Mouse (Mus musculus) midbrain, embryonic 10.5 days (tissue): ENCODE results near the gene Tmem121. TPM values are rescaled to one million over a fixed set of nuclear protein-coding genes. Genes with fewer than 3 reads are reported as not detected.

ENCODE experiments used
- DNase-seq: peaks from one replicate; pipeline ENCODE4 v3.0.0-alpha.2; 2017; ENCODE audit warnings: low spot score
- H3K27ac ChIP-seq: fragments of 300-500 bp; sonication (generic); replicated peaks from 2 replicates; pipeline ENCODE4 v1.5.1; 2016; ENCODE audit warnings: mild to moderate bottlenecking
- H3K27me3 ChIP-seq: fragments of 300-500 bp; sonication (generic); 2 replicates; pipeline ENCODE4 v1.6.1; 2016; ENCODE audit warnings: low read depth, mild to moderate bottlenecking; ENCODE audit not compliant: poor library complexity, severe bottlenecking
- H3K36me3 ChIP-seq: fragments of 300-500 bp; sonication (generic); 2 replicates; pipeline ENCODE4 v1.6.1; 2016; ENCODE audit warnings: mild to moderate bottlenecking, moderate library complexity
- H3K4me1 ChIP-seq: fragments of 300-500 bp; sonication (generic); 2 replicates; pipeline ENCODE4 v1.6.1; 2016
- H3K4me3 ChIP-seq: fragments of 300-500 bp; sonication (generic); 2 replicates; pipeline ENCODE4 v1.5.1; 2016; ENCODE audit warnings: mild to moderate bottlenecking, moderate library complexity
- H3K9me3 ChIP-seq: fragments of 300-500 bp; sonication (generic); replicated peaks from 2 replicates; pipeline ENCODE4 v1.6.1; 2016; ENCODE audit warnings: mild to moderate bottlenecking
- WGBS: fragments of 180-500 bp; shearing (Covaris S2); methylation state at CpG from one replicate; pipeline ENCODE4 v1.1.7; 2016; 5-methylcytosine and 5-hydroxymethylcytosine counted together
- polyA plus RNA-seq: library from polyadenylated mRNA; unstranded; fragments of >200 nt; fragmentation: Nextera tagmentation; extraction: Ambion mirVana; gene quantifications from 2 replicates; pipeline ENCODE4 v1.2.1, GENCODE M21; 2016

The Tmem121 gene
- 19.0 and 22.0 TPM in 2 replicates for polyA plus RNA-seq

- peak within 1 kb of the TSS; percentile 65 for H3K4me3 ChIP-seq
- peaks cover 27% of the 10 kb centered on the region for H3K36me3 ChIP-seq
- 1% methylated on average over 63 of the region's 63 CpGs for WGBS
- H3K9me3 ChIP-seq, result 0 out of 2 replicates have a peak, but pooled peaks cover 5% of the 10 kb centered on the region
- H3K27ac ChIP-seq, result peak within 1 kb of the TSS; percentile 80
- H3K4me1 ChIP-seq, result peaks cover 34% of the 10 kb centered on the region
- peaks cover 47% of the 10 kb centered on the region for H3K27me3 ChIP-seq
- peak; percentile 73 for DNase-seq
These were observed at the start of gene Tmem121 for GRCm38 (mm10) chr12:113185442-113186291. Tmem121 (plus strand) TSS chr12:113185930.

GRCm38 (mm10) chr12:113136492-113137020, 49.2 kb upstream of the Tmem121 start:
- no peak overlapping the region for H3K27ac ChIP-seq
- peaks cover 74% of the 10 kb centered on the region for H3K36me3 ChIP-seq
- H3K4me1 ChIP-seq, result peaks cover 44% of the 10 kb centered on the region
- no peak overlapping the region for H3K4me3 ChIP-seq
- H3K27me3 ChIP-seq, result peaks cover 8% of the 10 kb centered on the region
- DNase-seq, result no peak
- no peaks in the 10 kb centered on the region for H3K9me3 ChIP-seq
- WGBS, result 80% methylated on average over 17 of the region's 17 CpGs

DNA sequence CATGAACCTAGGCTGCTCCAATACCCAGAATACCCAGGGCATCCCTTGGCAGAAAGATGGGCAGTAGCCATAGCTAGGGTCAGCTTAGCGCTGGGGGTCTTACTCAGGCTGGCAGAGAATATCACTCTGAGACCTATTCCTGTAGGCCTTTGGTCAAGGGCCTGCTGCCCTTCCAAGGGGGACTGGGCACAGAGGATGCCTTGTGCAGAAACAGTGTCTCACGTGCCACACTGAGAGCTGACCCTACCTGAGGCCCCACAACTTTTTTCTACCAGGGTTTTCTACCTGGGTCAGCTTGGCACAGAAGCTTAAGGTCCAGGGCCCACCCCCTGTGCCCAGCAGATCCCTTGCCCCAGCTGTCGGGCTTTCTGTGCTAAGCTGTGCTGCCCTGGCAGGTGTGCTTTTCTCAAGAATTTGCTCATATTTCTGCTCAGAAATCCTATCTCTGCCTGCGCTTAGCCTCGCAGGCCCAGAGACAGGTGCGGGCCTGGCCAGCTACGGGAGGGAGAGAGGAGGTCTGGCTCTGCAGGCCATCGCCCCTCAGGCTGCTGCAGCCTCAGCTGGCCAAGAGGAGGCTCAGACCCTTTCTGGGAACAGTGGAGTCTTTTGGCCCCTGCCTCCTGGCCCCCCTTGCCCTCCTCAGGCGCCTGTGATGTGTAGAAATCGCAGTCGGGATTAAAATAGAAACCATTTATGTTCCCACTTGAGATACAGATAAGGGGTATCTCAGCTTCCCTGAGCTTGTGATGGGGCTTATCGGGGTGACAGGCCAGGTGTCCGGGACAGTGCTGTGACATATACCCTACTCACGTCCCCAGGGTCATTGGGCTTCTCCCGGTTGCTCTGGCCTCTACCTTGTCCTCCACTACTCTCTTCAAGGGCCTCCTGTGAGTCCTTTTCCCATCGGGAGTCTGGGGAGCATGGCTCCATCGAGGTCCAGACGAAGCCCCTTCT, 48.2 kb upstream of the Tmem121 start:
- 93% methylated on average over 18 of the region's 18 CpGs for WGBS
- Histone ChIP-seq H3K4me1 (peaks cover 54% of the 10 kb centered on the region), H3K27ac (no peak overlapping the region), H3K9me3 (no peaks in the 10 kb centered on the region), H3K4me3 (no peak overlapping the region), H3K27me3 (peaks cover 16% of the 10 kb centered on the region), H3K36me3 (peaks cover 64% of the 10 kb centered on the region)
- DNase-seq, result no peak

- peaks cover 61% of the 10 kb centered on the region for H3K4me1 ChIP-seq
- whole genome bisulfite sequencing, result 80% methylated on average over 6 of the region's 6 CpGs
- no peak overlapping the region for H3K4me3 ChIP-seq
- peaks cover 24% of the 10 kb centered on the region for H3K27me3 ChIP-seq
- peak overlapping the region; percentile 95; the same call in 1 of the 2 replicates for H3K27ac ChIP-seq
- peaks cover 62% of the 10 kb centered on the region for H3K36me3 ChIP-seq
- DNase-seq, result no peak
- H3K9me3 ChIP-seq, result no peaks in the 10 kb centered on the region
These were observed 47.4 kb upstream of the Tmem121 start for GRCm38 (mm10) chr12:113138291-113138690.

DNA sequence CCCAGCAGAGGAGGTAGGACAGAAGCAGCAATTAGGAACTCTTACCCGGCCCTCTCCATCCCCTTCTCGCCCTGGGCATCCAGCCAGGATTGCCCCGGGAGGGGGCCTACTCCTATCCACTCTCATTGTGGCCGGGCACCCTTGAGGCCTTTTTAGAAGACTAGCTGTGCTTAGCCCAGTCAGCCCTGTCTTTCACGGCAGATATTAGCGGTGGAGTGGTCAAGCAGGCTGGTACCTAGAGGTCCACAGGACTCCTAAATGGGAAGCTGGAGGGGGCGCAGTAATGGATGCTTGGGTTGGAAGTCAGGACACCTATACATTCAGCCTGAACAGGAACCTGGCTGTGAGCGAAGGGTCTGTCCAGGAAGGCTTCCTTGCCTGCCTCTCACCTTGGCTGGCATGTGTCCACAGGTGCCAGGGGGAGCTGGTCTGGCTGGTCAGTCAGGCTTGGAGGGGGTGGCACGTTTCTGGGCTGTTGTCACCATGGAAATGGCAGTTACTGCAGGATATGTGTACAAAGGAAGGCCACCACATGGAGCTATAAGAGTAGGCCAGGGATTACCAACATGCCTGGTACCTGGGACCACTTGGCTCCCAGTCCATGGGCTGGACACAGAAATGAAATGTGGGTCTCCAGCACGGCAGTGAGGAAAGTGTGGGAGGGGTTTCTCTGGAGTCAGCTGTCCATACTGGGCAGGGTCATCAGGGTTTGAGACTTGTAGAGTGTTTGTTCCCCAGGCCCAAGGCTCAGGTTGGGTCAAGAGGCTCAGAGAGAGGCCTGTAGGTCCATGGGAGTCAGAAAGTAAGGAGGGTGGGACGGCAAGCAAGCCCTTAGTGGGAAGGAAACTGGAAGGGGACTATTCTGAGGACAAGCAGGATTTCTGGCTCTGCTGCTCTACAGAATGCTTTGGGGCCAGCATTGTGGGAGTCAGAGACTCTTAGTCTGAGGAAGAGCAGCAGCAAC, 46.5 kb upstream of the Tmem121 start:
- Histone ChIP-seq H3K27ac (peak overlapping the region; percentile 95), H3K27me3 (peaks cover 24% of the 10 kb centered on the region), H3K9me3 (no peaks in the 10 kb centered on the region), H3K36me3 (peaks cover 62% of the 10 kb centered on the region), H3K4me1 (peaks cover 68% of the 10 kb centered on the region), H3K4me3 (peak overlapping the region; percentile 75)
- DNase-seq, result peak; percentile 32
- WGBS, result 42% methylated on average over 11 of the region's 11 CpGs

DNA sequence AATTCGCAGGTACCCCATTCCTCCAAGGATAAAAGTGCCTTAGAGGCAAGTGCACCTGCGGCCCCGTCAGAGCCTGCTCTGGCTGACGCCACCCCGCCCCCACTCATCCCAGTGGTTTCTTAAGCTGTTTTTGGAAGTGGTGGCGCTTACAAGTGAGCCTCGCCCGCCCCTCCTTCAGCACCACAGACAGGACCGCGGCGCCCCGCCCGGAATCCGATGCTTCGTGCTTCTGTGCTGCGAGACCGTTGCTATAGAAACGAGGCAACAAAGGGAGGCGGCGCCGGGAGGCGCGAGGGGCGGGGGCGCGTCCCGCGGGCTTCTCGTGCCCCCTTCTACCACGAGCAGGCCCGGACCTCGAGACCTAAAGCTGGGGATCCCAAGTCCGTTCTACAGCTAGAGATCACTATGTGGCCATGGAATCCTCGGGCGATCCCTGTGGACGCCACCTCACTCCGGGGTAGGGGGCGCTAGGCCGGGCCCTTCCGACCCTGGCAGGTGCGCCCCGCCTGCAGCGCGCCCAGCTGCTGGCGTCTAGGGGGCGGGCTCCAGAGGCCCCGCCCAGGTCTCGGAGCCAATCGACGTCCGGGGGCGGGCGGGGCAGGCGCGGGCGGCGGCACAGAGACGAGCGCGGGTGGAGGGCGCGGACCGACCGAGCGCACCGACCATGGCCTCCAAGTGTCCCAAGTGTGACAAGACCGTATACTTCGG, 45.7 kb upstream of the Tmem121 start, which contains the start of gene Crip2:
Gene Crip2 (plus strand): TSS at position 329 of the 708 bp plus-strand sequence.
- peak within 1 kb of the TSS; percentile 95 for H3K27ac ChIP-seq
- WGBS, result under 1% methylated on average over 68 of the region's 68 CpGs
- DNase-seq, result peak; percentile 96

GRCm38 (mm10) chr12:113140616-113141411, 44.9 kb upstream of the Tmem121 start:
- no peaks in the 10 kb centered on the region for H3K9me3 ChIP-seq
- no peak for DNase-seq
- H3K36me3 ChIP-seq, result peaks cover 62% of the 10 kb centered on the region
- WGBS, result 2% methylated on average over 49 of the region's 49 CpGs
- H3K27ac ChIP-seq, result peak overlapping the region; percentile 95
- peaks cover 26% of the 10 kb centered on the region for H3K27me3 ChIP-seq
- peaks cover 75% of the 10 kb centered on the region for H3K4me1 ChIP-seq
- peak overlapping the region; percentile 75 for H3K4me3 ChIP-seq

More for the DNA sequence above, 45.7 kb upstream of the Tmem121 start, which contains the start of gene Crip2:
- H3K9me3 ChIP-seq, result no peaks in the 10 kb centered on the region
- peaks cover 62% of the 10 kb centered on the region for H3K36me3 ChIP-seq
- H3K27me3 ChIP-seq, result peaks cover 24% of the 10 kb centered on the region
- peak within 1 kb of the TSS; percentile 75 for H3K4me3 ChIP-seq
- peaks cover 72% of the 10 kb centered on the region for H3K4me1 ChIP-seq

- Histone ChIP-seq H3K9me3 (no peaks in the 10 kb centered on the region), H3K27ac (peak overlapping the region; percentile 95), H3K36me3 (peaks cover 56% of the 10 kb centered on the region), H3K4me1 (peaks cover 82% of the 10 kb centered on the region), H3K27me3 (peaks cover 33% of the 10 kb centered on the region), H3K4me3 (peak overlapping the region; percentile 75)
- WGBS, result 51% methylated on average over 8 of the region's 8 CpGs
- DNase-seq, result no peak
These were observed 44.2 kb upstream of the Tmem121 start for GRCm38 (mm10) chr12:113141531-113141973.

DNA sequence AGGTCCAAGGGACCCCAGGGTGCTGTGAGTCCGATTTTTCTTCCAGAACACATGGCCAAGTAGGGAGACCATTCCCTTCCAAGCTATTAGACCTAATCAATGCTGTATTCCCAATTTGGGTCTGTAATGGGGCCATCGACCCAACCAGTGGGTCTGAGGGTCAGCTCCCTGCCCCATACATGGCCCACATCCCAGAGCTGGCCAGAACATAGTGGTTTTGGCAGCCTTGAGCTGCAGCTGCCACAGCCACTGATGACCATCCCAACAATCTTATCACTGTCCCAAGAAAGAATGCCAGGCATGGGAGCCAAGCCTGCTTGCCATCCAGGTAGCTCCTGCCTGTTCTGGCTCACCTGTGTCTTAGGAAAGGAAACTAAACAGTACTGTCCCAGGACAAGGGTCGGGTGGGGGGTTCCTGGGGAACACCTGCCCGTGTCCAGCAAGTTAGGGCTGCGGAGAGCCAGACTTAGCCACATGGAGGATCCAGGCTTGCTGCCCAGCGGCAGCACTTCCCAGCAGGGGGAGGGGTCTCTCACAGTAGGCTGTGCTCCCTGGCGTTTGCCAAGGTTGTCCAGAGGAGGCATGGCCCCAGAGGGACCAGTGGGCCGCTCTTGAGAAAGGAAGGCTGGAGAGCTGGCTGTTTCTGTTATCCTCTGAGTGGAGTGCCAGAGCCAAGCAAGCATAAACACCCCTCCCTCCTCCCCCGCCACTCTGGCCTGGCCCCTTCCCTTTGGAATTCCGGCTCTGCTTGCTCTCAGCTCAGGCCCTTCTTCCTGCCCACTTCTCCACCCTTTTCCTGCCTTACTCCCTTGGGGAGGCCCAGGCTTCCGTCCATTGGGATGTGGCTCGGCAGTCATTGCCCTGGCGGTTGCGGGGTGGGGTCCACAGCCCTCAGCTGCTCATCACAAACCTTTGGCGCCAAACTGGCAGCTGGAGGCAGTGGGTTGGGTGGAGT, 43.4 kb upstream of the Tmem121 start:
- peak overlapping the region; percentile 95 for H3K27ac ChIP-seq
- peaks cover 88% of the 10 kb centered on the region for H3K4me1 ChIP-seq

More for the DNA sequence above, 43.4 kb upstream of the Tmem121 start:
- 24% methylated on average over 15 of the region's 15 CpGs for WGBS
- H3K9me3 ChIP-seq, result no peaks in the 10 kb centered on the region
- peak; percentile 55 for DNase-seq
- peaks cover 48% of the 10 kb centered on the region for H3K36me3 ChIP-seq
- peaks cover 40% of the 10 kb centered on the region for H3K27me3 ChIP-seq
- H3K4me3 ChIP-seq, result peak overlapping the region; percentile 75
